Mouse (Mus musculus) heart, embryonic 15.5 days (tissue): ENCODE results near the gene C1qtnf1. TPM values are rescaled to one million over a fixed set of nuclear protein-coding genes. Genes with fewer than 3 reads are reported as not detected.

Experiments used
- ATAC-seq: fragments of 200-750 bp; cut with Nextera tagmentation; replicated peaks from 2 replicates; pipeline ENCODE4 v1.8.0; 2017; ENCODE audit warnings: low read depth, moderate TSS enrichment; ENCODE audit not compliant: insufficient number of reproducible peaks, insufficient read depth, low FRiP score
- H3K27ac ChIP-seq: fragments of 300-500 bp; sonication (generic); 2 replicates; pipeline ENCODE4 v1.5.1; 2015; ENCODE audit warnings: mild to moderate bottlenecking, inconsistent platforms
- H3K27me3 ChIP-seq: fragments of 300-500 bp; sonication (generic); 2 replicates; pipeline ENCODE4 v1.6.1; 2015; ENCODE audit warnings: inconsistent platforms
- H3K36me3 ChIP-seq: fragments of 300-500 bp; sonication (generic); 2 replicates; pipeline ENCODE4 v1.6.1; 2015; ENCODE audit warnings: mild to moderate bottlenecking, inconsistent platforms
- H3K4me1 ChIP-seq: fragments of 300-500 bp; sonication (generic); replicated peaks from 2 replicates; pipeline ENCODE4 v1.6.1; 2015; ENCODE audit warnings: inconsistent platforms
- H3K4me2 ChIP-seq: fragments of 300-500 bp; sonication (generic); 2 replicates; pipeline ENCODE4 v1.6.1; 2015; ENCODE audit warnings: inconsistent platforms, mild to moderate bottlenecking, moderate library complexity
- H3K4me3 ChIP-seq: fragments of 300-500 bp; sonication (generic); 2 replicates; pipeline ENCODE4 v1.5.1; 2015; ENCODE audit warnings: mild to moderate bottlenecking, inconsistent platforms
- H3K9ac ChIP-seq: fragments of 300-500 bp; sonication (generic); 2 replicates; pipeline ENCODE4 v1.6.1; 2015; ENCODE audit warnings: mild to moderate bottlenecking, inconsistent platforms
- H3K9me3 ChIP-seq: fragments of 300-500 bp; sonication (generic); replicated peaks from 2 replicates; pipeline ENCODE4 v1.6.1; 2016; ENCODE audit warnings: inconsistent platforms
- WGBS: fragments of 180-500 bp; shearing (Covaris S2); methylation state at CpG from one replicate; pipeline ENCODE4 v1.1.7; 2015; ENCODE audit warnings: mixed read lengths; 5-methylcytosine and 5-hydroxymethylcytosine counted together
- polyA plus RNA-seq: library from polyadenylated mRNA; unstranded; fragments of >200 nt; fragmentation: Nextera tagmentation; extraction: Ambion mirVana; gene quantifications from 2 replicates; pipeline ENCODE4 v1.2.1, GENCODE M21; 2015

Gene C1qtnf1
- polyA plus RNA-seq, 1 experiment from 2014 or later = 7.9 TPM

- peaks cover 44% of the 10 kb centered on the region for H3K36me3 ChIP-seq
- WGBS = 89% methylated on average over 8 of the region's 8 CpGs
Observed at GRCm38 (mm10) chr11:118411271-118411670, 16.7 kb upstream of the C1qtnf1 start.

GRCm38 (mm10) chr11:118412601-118413000 lies 15.4 kb upstream of the C1qtnf1 start:
- H3K27ac ChIP-seq = no peak overlapping the region
- no peak for ATAC-seq
- H3K4me2 ChIP-seq = no peak overlapping the region
- no peaks in the 10 kb centered on the region for H3K27me3 ChIP-seq
- peaks cover 35% of the 10 kb centered on the region for H3K36me3 ChIP-seq
- H3K4me1 ChIP-seq = peaks cover 12% of the 10 kb centered on the region
- 86% methylated on average over 2 of the region's 2 CpGs for WGBS
- H3K4me3 ChIP-seq = no peak overlapping the region
- no peaks in the 10 kb centered on the region for H3K9me3 ChIP-seq
- H3K9ac ChIP-seq = no peak overlapping the region

More at GRCm38 (mm10) chr11:118411271-118411670, 16.7 kb upstream of the C1qtnf1 start:
- Histone ChIP-seq H3K4me1 (peaks cover 7% of the 10 kb centered on the region), H3K27ac (no peak overlapping the region), H3K9ac (no peak overlapping the region), H3K4me2 (no peak overlapping the region), H3K4me3 (no peak overlapping the region), H3K9me3 (no peaks in the 10 kb centered on the region), H3K27me3 (no peaks in the 10 kb centered on the region)
- no peak for ATAC-seq

GRCm38 (mm10) chr11:118413055-118413454 lies 14.9 kb upstream of the C1qtnf1 start:
- Histone ChIP-seq H3K4me2 (no peak overlapping the region), H3K36me3 (peaks cover 31% of the 10 kb centered on the region), H3K27ac (no peak overlapping the region)

GRCm38 (mm10) chr11:118414270-118414669 lies 13.7 kb upstream of the C1qtnf1 start:
- Histone ChIP-seq H3K27ac (no peak overlapping the region), H3K4me3 (no peak overlapping the region), H3K27me3 (no peaks in the 10 kb centered on the region), H3K9ac (no peak overlapping the region), H3K4me2 (no peak overlapping the region), H3K4me1 (peaks cover 20% of the 10 kb centered on the region), H3K9me3 (no peaks in the 10 kb centered on the region), H3K36me3 (peaks cover 28% of the 10 kb centered on the region)
- 91% methylated on average over 5 of the region's 5 CpGs for WGBS
- ATAC-seq = no peak

More at GRCm38 (mm10) chr11:118413055-118413454, 14.9 kb upstream of the C1qtnf1 start:
- no peaks in the 10 kb centered on the region for H3K27me3 ChIP-seq
- no peaks in the 10 kb centered on the region for H3K9me3 ChIP-seq
- no peak overlapping the region for H3K9ac ChIP-seq
- no peak overlapping the region for H3K4me3 ChIP-seq
- peaks cover 17% of the 10 kb centered on the region for H3K4me1 ChIP-seq
- 82% methylated on average over 4 of the region's 4 CpGs for WGBS
- no peak for ATAC-seq

GRCm38 (mm10) chr11:118415630-118416029 lies 12.4 kb upstream of the C1qtnf1 start:
- no peaks in the 10 kb centered on the region for H3K27me3 ChIP-seq
- ATAC-seq = no peak
- WGBS = 83% methylated on average over 6 of the region's 6 CpGs
- H3K27ac ChIP-seq = no peak overlapping the region
- H3K9me3 ChIP-seq = no peaks in the 10 kb centered on the region
- no peak overlapping the region for H3K4me3 ChIP-seq
- peaks cover 26% of the 10 kb centered on the region for H3K4me1 ChIP-seq
- H3K36me3 ChIP-seq = peaks cover 19% of the 10 kb centered on the region
- H3K9ac ChIP-seq = no peak overlapping the region
- no peak overlapping the region for H3K4me2 ChIP-seq

GRCm38 (mm10) chr11:118416046-118416445 lies 12.0 kb upstream of the C1qtnf1 start:
- ATAC-seq = no peak
- H3K4me3 ChIP-seq = no peak overlapping the region
- H3K27ac ChIP-seq = no peak overlapping the region
- no peaks in the 10 kb centered on the region for H3K27me3 ChIP-seq
- H3K9me3 ChIP-seq = no peaks in the 10 kb centered on the region
- H3K4me1 ChIP-seq = peaks cover 26% of the 10 kb centered on the region
- no peak overlapping the region for H3K9ac ChIP-seq
- no peak overlapping the region for H3K4me2 ChIP-seq
- H3K36me3 ChIP-seq = peaks cover 15% of the 10 kb centered on the region
- WGBS = 82% methylated on average over 7 of the region's 7 CpGs

GRCm38 (mm10) chr11:118417496-118417895 lies 10.5 kb upstream of the C1qtnf1 start:
- Histone ChIP-seq H3K4me3 (peak overlapping the region; percentile 76), H3K4me2 (peak overlapping the region; percentile 73; the same call in 1 of the 2 replicates), H3K27me3 (no peaks in the 10 kb centered on the region), H3K9me3 (no peaks in the 10 kb centered on the region), H3K4me1 (peaks cover 26% of the 10 kb centered on the region), H3K27ac (no peak overlapping the region), H3K9ac (0 out of 2 replicates have a peak overlapping the region, but pooled peaks have one; percentile 4), H3K36me3 (peaks cover 11% of the 10 kb centered on the region)
- no peak for ATAC-seq
- WGBS = 94% methylated on average over 9 of the region's 9 CpGs

GRCm38 (mm10) chr11:118418442-118418833 lies 9.6 kb upstream of the C1qtnf1 start:
- whole genome bisulfite sequencing = 3% methylated on average over 12 of the region's 12 CpGs
- H3K9ac ChIP-seq = peak overlapping the region; percentile 93
- H3K4me2 ChIP-seq = peak overlapping the region; percentile 73
- H3K9me3 ChIP-seq = no peaks in the 10 kb centered on the region
- H3K4me1 ChIP-seq = peaks cover 27% of the 10 kb centered on the region
- H3K36me3 ChIP-seq = peaks cover 11% of the 10 kb centered on the region
- H3K27ac ChIP-seq = peak overlapping the region; percentile 72
- peak overlapping the region; percentile 76 for H3K4me3 ChIP-seq
- H3K27me3 ChIP-seq = no peaks in the 10 kb centered on the region
- 0 out of 2 replicates have a peak, but pooled peaks have one; percentile 1 for ATAC-seq

- WGBS = under 1% methylated on average over 50 of the region's 50 CpGs
- ATAC-seq = peak; percentile 96
- no peaks in the 10 kb centered on the region for H3K9me3 ChIP-seq
- H3K27ac ChIP-seq = peak within 1 kb of the TSS; percentile 72
- peak within 1 kb of the TSS; percentile 76 for H3K4me3 ChIP-seq
- H3K4me1 ChIP-seq = peaks cover 32% of the 10 kb centered on the region
- peaks cover 11% of the 10 kb centered on the region for H3K36me3 ChIP-seq
- H3K4me2 ChIP-seq = peak within 1 kb of the TSS; percentile 73
- peak within 1 kb of the TSS; percentile 93 for H3K9ac ChIP-seq
- no peaks in the 10 kb centered on the region for H3K27me3 ChIP-seq
Observed at GRCm38 (mm10) chr11:118418834-118419504, 9.0 kb upstream of the C1qtnf1 start, which contains the start of gene Cant1. Cant1 (minus strand) TSS chr11:118419086.

- H3K36me3 ChIP-seq = peaks cover 5% of the 10 kb centered on the region; the same call in 1 of the 2 replicates
- no peaks in the 10 kb centered on the region for H3K9me3 ChIP-seq
- H3K4me3 ChIP-seq = no peak overlapping the region
- H3K27me3 ChIP-seq = no peaks in the 10 kb centered on the region
- peaks cover 44% of the 10 kb centered on the region for H3K4me1 ChIP-seq
- no peak overlapping the region for H3K9ac ChIP-seq
- no peak overlapping the region for H3K27ac ChIP-seq
- WGBS = 74% methylated on average over 7 of the region's 7 CpGs
- H3K4me2 ChIP-seq = no peak overlapping the region
- no peak for ATAC-seq
Observed at GRCm38 (mm10) chr11:118420261-118420660, 7.7 kb upstream of the C1qtnf1 start.

GRCm38 (mm10) chr11:118423266-118423971 lies 4.6 kb upstream of the C1qtnf1 start:
- ATAC-seq = peak; percentile 14; the same call in 1 of the 2 replicates
- Histone ChIP-seq H3K27ac (peak overlapping the region; percentile 75), H3K4me1 (peaks cover 44% of the 10 kb centered on the region), H3K9me3 (no peaks in the 10 kb centered on the region), H3K4me2 (peak overlapping the region; percentile 70), H3K27me3 (no peaks in the 10 kb centered on the region), H3K4me3 (peak overlapping the region; percentile 33), H3K36me3 (no peaks in the 10 kb centered on the region), H3K9ac (peak overlapping the region; percentile 26)
- 6% methylated on average over 18 of the region's 18 CpGs for WGBS
